In genomic region chr8:86758651-86759050, GRCm38 (mm10) we compare ENCODE assay signal across 22 mouse cellular contexts. TPM values are rescaled to one million over a fixed set of nuclear protein-coding genes. Genes with fewer than 3 reads are reported as not detected.
A peak's percentile ranks its signal among the peaks of the same experiment; 100 is the strongest.
DNase-seq lines count a peak whose midpoint lies in the region; ATAC-seq and TF ChIP-seq lines count a peak whose summit lies in the region.
"Had no signal": no experiment of that assay in that cellular context is flagged by ENCODE, and none has a peak within 500 bp of the region (broad histone marks: within the 10 kb centered on the region; RNA-seq: fewer than 3 reads in every experiment).

No protein-coding gene starts in this region.

- DNase-seq in lung, postnatal 14 days: no peak
- DNase-seq in stomach, postnatal 0 days (ENCODE audit: low spot score): no peak
- DNase-seq in frontal cortex, postnatal 25 days (ENCODE audit: low spot score in 2 of 2): no peak
- DNase-seq in kidney, postnatal 14 days: no peak
- DNase-seq: adrenal gland, postnatal 25 days; cerebellum, adult 11-12 months; cerebellum, postnatal 36 days; gastrocnemius, postnatal 10 days; kidney, adult 18-20 months; kidney, postnatal 10 days; left cerebral cortex, postnatal 4 days; spleen, adult 18-20 months had no signal

- H3K9ac ChIP-seq in lung, embryonic 15.5 days: no peak overlapping the region
- H3K9ac ChIP-seq in intestine, embryonic 15.5 days: no peak overlapping the region
- H3K9ac ChIP-seq in liver, embryonic 16.5 days (ENCODE audit: low read depth, low read length): no peak overlapping the region
- no peak overlapping the region for H3K9ac ChIP-seq in stomach, postnatal 0 days (ENCODE audit: low read length)
- H3K9ac ChIP-seq: forebrain, embryonic 13.5 days; midbrain, embryonic 15.5 days; neural tube, embryonic 15.5 days had no signal

- no peaks in the 10 kb centered on the region for H3K36me3 ChIP-seq in lung, embryonic 15.5 days
- no peaks in the 10 kb centered on the region for H3K36me3 ChIP-seq in intestine, embryonic 15.5 days
- no peaks in the 10 kb centered on the region for H3K36me3 ChIP-seq in liver, embryonic 16.5 days (ENCODE audit: control insufficient read depth, insufficient read depth)
- no peaks in the 10 kb centered on the region for H3K36me3 ChIP-seq in stomach, postnatal 0 days (ENCODE audit: control insufficient read depth, insufficient read depth, low read length)
- H3K36me3 ChIP-seq: midbrain, embryonic 15.5 days; neural tube, embryonic 15.5 days had no signal

- TF ChIP-seq EP300 in stomach, postnatal 0 days (optimal IDR thresholded peaks at IDR 0.05): no peak

- H3K4me2 ChIP-seq in lung, embryonic 15.5 days: no peak overlapping the region
- H3K4me2 ChIP-seq in intestine, embryonic 15.5 days (replicated peaks): no peak overlapping the region
- H3K4me2 ChIP-seq in liver, embryonic 16.5 days (ENCODE audit: low read depth, low read length): no peak overlapping the region
- no peak overlapping the region for H3K4me2 ChIP-seq in stomach, postnatal 0 days (replicated peaks; ENCODE audit: low read depth)
- H3K4me2 ChIP-seq: forebrain, embryonic 13.5 days; midbrain, embryonic 15.5 days; neural tube, embryonic 15.5 days had no signal

- no peaks in the 10 kb centered on the region for H3K27me3 ChIP-seq in lung, embryonic 15.5 days
- H3K27me3 ChIP-seq in intestine, embryonic 15.5 days (replicated peaks): no peaks in the 10 kb centered on the region; the same call in 1 of the 2 replicates
- peaks cover 11% of the 10 kb centered on the region for H3K27me3 ChIP-seq in liver, embryonic 16.5 days (ENCODE audit: control insufficient read depth, insufficient read depth, low read depth, low read length)
- H3K27me3 ChIP-seq in stomach, postnatal 0 days (ENCODE audit: control insufficient read depth, insufficient read depth, low read length): no peaks in the 10 kb centered on the region
- H3K27me3 ChIP-seq: forebrain, embryonic 13.5 days; midbrain, embryonic 15.5 days; neural tube, embryonic 15.5 days had no signal

- H3K27ac ChIP-seq in lung, embryonic 15.5 days: no peak overlapping the region
- H3K27ac ChIP-seq in intestine, embryonic 15.5 days: no peak overlapping the region
- no peak overlapping the region; the same call in 1 of the 2 replicates for H3K27ac ChIP-seq in liver, embryonic 16.5 days (ENCODE audit: low read length)
- H3K27ac ChIP-seq in stomach, postnatal 0 days (replicated peaks): no peak overlapping the region
- H3K27ac ChIP-seq: forebrain, embryonic 13.5 days; left cerebral cortex, adult 2 months; midbrain, embryonic 15.5 days; neural tube, embryonic 15.5 days had no signal

- 0 out of 2 replicates have a peak, but pooled peaks have one; percentile 15 for ATAC-seq in lung, embryonic 15.5 days (ENCODE audit: borderline replicate concordance, extremely low read depth, low FRiP score, low TSS enrichment)
- ATAC-seq in intestine, embryonic 15.5 days: peak; percentile 19; the same call in 1 of the 2 replicates
- peak; percentile 40; the same call in 1 of the 2 replicates for ATAC-seq in liver, embryonic 16.5 days (ENCODE audit: low read depth)
- ATAC-seq in stomach, postnatal 0 days (ENCODE audit: low FRiP score, low TSS enrichment): peak; percentile 66; the same call in 1 of the 2 replicates
- ATAC-seq: forebrain, embryonic 13.5 days; hindbrain, embryonic 16.5 days; midbrain, embryonic 15.5 days had no signal

- H3K4me1 ChIP-seq in lung, embryonic 15.5 days: peaks cover 28% of the 10 kb centered on the region
- peaks cover 5% of the 10 kb centered on the region; the same call in 1 of the 2 replicates for H3K4me1 ChIP-seq in intestine, embryonic 15.5 days (replicated peaks)
- H3K4me1 ChIP-seq in liver, embryonic 16.5 days (ENCODE audit: control insufficient read depth, low read depth, low read length): peaks cover 13% of the 10 kb centered on the region
- H3K4me1 ChIP-seq in stomach, postnatal 0 days (replicated peaks; ENCODE audit: control insufficient read depth, insufficient read depth): no peaks in the 10 kb centered on the region

- no peak for TF ChIP-seq CTCF in stomach, postnatal 0 days (IDR thresholded peaks at IDR 0.05; ENCODE audit: low read depth)

- H3K4me3 ChIP-seq in lung, embryonic 15.5 days: no peak overlapping the region
- H3K4me3 ChIP-seq in intestine, embryonic 15.5 days (replicated peaks): no peak overlapping the region
- no peak overlapping the region for H3K4me3 ChIP-seq in liver, embryonic 16.5 days (ENCODE audit: low read depth, low read length)
- H3K4me3 ChIP-seq in stomach, postnatal 0 days (ENCODE audit: low read depth, low read length): no peak overlapping the region
- H3K4me3 ChIP-seq: erythroblast, embryonic 14.5 days; forebrain, embryonic 13.5 days; left cerebral cortex, adult 2 months; megakaryocyte, embryonic 14.5 days; midbrain, embryonic 15.5 days; neural tube, embryonic 15.5 days had no signal

- H3K9me3 ChIP-seq in lung, embryonic 15.5 days: no peaks in the 10 kb centered on the region
- H3K9me3 ChIP-seq in intestine, embryonic 15.5 days: no peaks in the 10 kb centered on the region
- no peaks in the 10 kb centered on the region for H3K9me3 ChIP-seq in liver, embryonic 16.5 days (replicated peaks; ENCODE audit: control insufficient read depth, low read length)
- no peaks in the 10 kb centered on the region for H3K9me3 ChIP-seq in stomach, postnatal 0 days (ENCODE audit: control insufficient read depth, low read length)
- H3K9me3 ChIP-seq: forebrain, embryonic 13.5 days; midbrain, embryonic 15.5 days; neural tube, embryonic 15.5 days had no signal

- WGBS in lung, embryonic 15.5 days: 44% methylated on average over 3 of the region's 3 CpGs
- WGBS in intestine, embryonic 15.5 days: 60% methylated on average over 3 of the region's 3 CpGs
- 30% methylated on average over 3 of the region's 3 CpGs for WGBS in liver, embryonic 16.5 days (ENCODE audit: insufficient replicate concordance)
- 55% methylated on average over 3 of the region's 3 CpGs for WGBS in stomach, postnatal 0 days

RNA-seq across cellular contexts. Expression of gene Siah1a, which starts 12.9 kb away (rescaled TPM):
- polyA plus RNA-seq in lung, embryonic 15.5 days (2015; fragmentation: Nextera tagmentation; extraction: Ambion mirVana): 49.9 and 50.8 TPM in 2 replicates
- polyA plus RNA-seq in intestine, embryonic 15.5 days (2015; fragmentation: Nextera tagmentation; extraction: Ambion mirVana): 31.2 and 36.1 TPM in 2 replicates
- 10.2 and 12.2 TPM in 2 replicates for polyA plus RNA-seq in liver, embryonic 16.5 days (2015; fragmentation: Nextera tagmentation; extraction: Ambion mirVana)
- polyA plus RNA-seq in stomach, postnatal 0 days (2015; fragmentation: Nextera tagmentation; extraction: Ambion mirVana): 36.3 and 41.0 TPM in 2 replicates

RNA-seq across cellular contexts. Expression of gene Gm10638, which starts 13.2 kb away (rescaled TPM):
- polyA plus RNA-seq in lung, embryonic 15.5 days (2015; fragmentation: Nextera tagmentation; extraction: Ambion mirVana): 4.0 and 5.0 TPM in 2 replicates
- 2.9 and 3.7 TPM in 2 replicates for polyA plus RNA-seq in intestine, embryonic 15.5 days (2015; fragmentation: Nextera tagmentation; extraction: Ambion mirVana)
- 0.71 and 0.80 TPM in 2 replicates for polyA plus RNA-seq in liver, embryonic 16.5 days (2015; fragmentation: Nextera tagmentation; extraction: Ambion mirVana)
- 6.9 and 8.5 TPM in 2 replicates for polyA plus RNA-seq in stomach, postnatal 0 days (2015; fragmentation: Nextera tagmentation; extraction: Ambion mirVana)

Comparison
In these comparisons a context has a peak if more than half of its experiments do, and no peak if none do; other contexts are left out.
1. ATAC-seq: peak in every context shown above with its lines; median percentile 66 in stomach, postnatal 0 days; 40 in liver, embryonic 16.5 days; 19 in intestine, embryonic 15.5 days; 15 in lung, embryonic 15.5 days.